Mouse (Mus musculus): ENCODE results near the gene Kmt2e. TPM values are rescaled to one million over a fixed set of nuclear protein-coding genes. Genes with fewer than 3 reads are reported as not detected.

The Kmt2e gene
- total and polyA plus RNA-seq, 3 experiments = 16.2 to 75.6 (median 29.3) TPM

DNA sequence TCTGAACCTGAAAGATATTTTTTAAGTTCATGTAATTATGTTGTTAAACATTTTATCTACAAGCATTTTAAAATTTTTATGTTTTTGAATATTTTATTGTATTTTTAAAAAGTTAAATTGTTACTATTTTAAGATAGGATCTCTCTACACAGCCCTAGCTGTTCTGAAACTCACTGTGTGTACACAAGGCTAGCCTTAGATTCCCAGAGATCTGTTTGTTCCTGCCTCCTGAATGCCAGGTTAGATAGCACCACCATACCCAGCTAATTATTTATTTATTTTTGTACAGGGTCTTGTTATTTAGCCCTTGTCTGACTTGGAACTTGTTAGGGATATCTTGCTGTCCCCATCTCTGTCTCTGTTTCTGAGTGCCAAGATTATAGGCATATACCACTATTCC, 6.3 kb downstream of the Kmt2e start:
- no peaks in the 10 kb centered on the region for H3K27me3 ChIP-seq (ENCODE audit: control insufficient read depth in 1 of 2, insufficient read depth in 2 of 2, low read length in 2 of 2)
- peaks cover 66% of the 10 kb centered on the region for H3K79me2 ChIP-seq (ENCODE audit: control insufficient read depth, insufficient read depth, low read length, poor library complexity)
- H3K36me3 ChIP-seq (ENCODE audit: control insufficient read depth in 1 of 2, insufficient read depth in 2 of 2, low read length in 2 of 2) = peaks cover 0 to 67% of the 10 kb centered on the region in 2 experiments; a peak in 3 of 4 replicates
- H3K9me3 ChIP-seq (replicated peaks; ENCODE audit: insufficient read depth, low read length) = no peaks in the 10 kb centered on the region
- TF ChIP-seq TAL1 (IDR thresholded peaks at IDR 0.05; ENCODE audit: low read length) (no peak), HCFC1 (IDR thresholded peaks at IDR 0.05; ENCODE audit: low read depth, low read length) (no peak), MYB (IDR thresholded peaks at IDR 0.05; ENCODE audit: low read depth, low read length) (no peak), POLR2A (IDR thresholded peaks at IDR 0.05; ENCODE audit: control insufficient read depth in 1 of 2, insufficient read depth in 1 of 2, low read depth in 1 of 2, low read length in 2 of 2, poor library complexity in 1 of 2) (no peak), NRF1 (IDR thresholded peaks at IDR 0.05; ENCODE audit: insufficient read depth, low read depth, low read length, poor library complexity, severe bottlenecking) (no peak), CHD1 (IDR thresholded peaks at IDR 0.05; ENCODE audit: low read depth, low read length) (no peak), POLR2AphosphoS2 (IDR thresholded peaks at IDR 0.05; ENCODE audit: low read length) (no peak), MEF2A (IDR thresholded peaks at IDR 0.05; ENCODE audit: extremely low read depth, insufficient replicate concordance, low read depth, low read length, poor library complexity, severe bottlenecking) (no peak), MXI1 (IDR thresholded peaks at IDR 0.05; ENCODE audit: low read depth, low read length) (no peak), TBP (IDR thresholded peaks at IDR 0.05; ENCODE audit: low read depth, low read length) (no peak), ZKSCAN1 (IDR thresholded peaks at IDR 0.05; ENCODE audit: low read depth, low read length) (no peak), ZC3H11A (IDR thresholded peaks at IDR 0.05; ENCODE audit: low read depth, low read length) (no peak), NELFE (IDR thresholded peaks at IDR 0.05; ENCODE audit: low read depth, low read length) (no peak)
- no peak for DNase-seq (ENCODE audit: low read depth, low spot score)
- no peak overlapping the region for H3K27ac ChIP-seq (ENCODE audit: control insufficient read depth, low read depth, low read length)
- no peak overlapping the region for H3K9ac ChIP-seq (ENCODE audit: control insufficient read depth, low read depth, low read length, poor library complexity, severe bottlenecking)
- no peak overlapping the region for H3K4me3 ChIP-seq (ENCODE audit: control insufficient read depth in 1 of 2, insufficient read depth in 1 of 2, low read depth in 2 of 2, low read length in 2 of 2)
- H3K4me1 ChIP-seq (ENCODE audit: control insufficient read depth in 1 of 2, insufficient read depth in 2 of 2, low read length in 2 of 2) = peaks cover 14 to 54% of the 10 kb centered on the region in 2 experiments

DNA sequence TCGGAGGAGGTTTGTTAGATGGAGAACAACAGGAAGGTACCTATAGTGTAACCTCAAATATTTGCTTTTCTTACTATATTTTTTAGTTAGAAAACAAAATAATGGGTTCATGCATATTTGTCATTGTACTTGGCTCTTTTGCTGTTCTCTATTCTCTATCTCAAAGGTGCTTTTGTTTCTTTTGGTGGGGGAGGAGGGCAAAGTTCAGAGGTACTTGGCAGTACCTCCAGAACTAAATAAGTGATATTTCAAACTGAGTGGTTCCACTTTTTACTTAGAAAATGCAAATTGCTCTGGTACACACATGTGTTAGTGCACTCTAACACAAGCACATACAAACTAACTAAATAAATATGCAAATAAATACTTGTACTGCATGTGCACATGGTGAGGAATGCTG, 7.7 kb downstream of the Kmt2e start:
- H3K27ac ChIP-seq (ENCODE audit: control insufficient read depth, low read depth, low read length) = no peak overlapping the region
- H3K27me3 ChIP-seq (ENCODE audit: control insufficient read depth in 1 of 2, insufficient read depth in 2 of 2, low read length in 2 of 2) = no peaks in the 10 kb centered on the region
- TF ChIP-seq UBTF (IDR thresholded peaks at IDR 0.05; ENCODE audit: borderline replicate concordance, insufficient read depth, low read depth, low read length) (no peak), TBP (IDR thresholded peaks at IDR 0.05; ENCODE audit: low read depth, low read length) (no peak), GATA1 (IDR thresholded peaks at IDR 0.05; ENCODE audit: low read depth, low read length) (no peak), MYC (IDR thresholded peaks at IDR 0.05; ENCODE audit: low read depth, low read length) (no peak), ELF1 (IDR thresholded peaks at IDR 0.05; ENCODE audit: low read depth, low read length) (no peak), ZMIZ1 (IDR thresholded peaks at IDR 0.05; ENCODE audit: low read depth, low read length) (no peak), POLR2AphosphoS2 (IDR thresholded peaks at IDR 0.05; ENCODE audit: low read length) (no peak), ETS1 (IDR thresholded peaks at IDR 0.05; ENCODE audit: low read depth, low read length) (no peak), MAX (IDR thresholded peaks at IDR 0.05; ENCODE audit: low read length) (no peak), MAFK (IDR thresholded peaks at IDR 0.05; ENCODE audit: borderline replicate concordance, low read depth, low read length) (no peak)
- no peak overlapping the region for H3K9ac ChIP-seq (ENCODE audit: control insufficient read depth, low read depth, low read length, poor library complexity, severe bottlenecking)
- peaks cover 0 to 65% of the 10 kb centered on the region in 2 experiments; a peak in 3 of 4 replicates for H3K36me3 ChIP-seq (ENCODE audit: control insufficient read depth in 1 of 2, insufficient read depth in 2 of 2, low read length in 2 of 2)
- peaks cover 64% of the 10 kb centered on the region for H3K79me2 ChIP-seq (ENCODE audit: control insufficient read depth, insufficient read depth, low read length, poor library complexity)
- no peaks in the 10 kb centered on the region for H3K9me3 ChIP-seq (replicated peaks; ENCODE audit: insufficient read depth, low read length)
- no peak for DNase-seq (ENCODE audit: low read depth, low spot score)
- no peak overlapping the region for H3K4me3 ChIP-seq (ENCODE audit: control insufficient read depth in 1 of 2, insufficient read depth in 1 of 2, low read depth in 2 of 2, low read length in 2 of 2)
- peaks cover 15 to 49% of the 10 kb centered on the region in 2 experiments for H3K4me1 ChIP-seq (ENCODE audit: control insufficient read depth in 1 of 2, insufficient read depth in 2 of 2, low read length in 2 of 2)
